Mouse (Mus musculus) E14TG2a.4 (cell line): ENCODE measurements around the gene Trio.

ENCODE experiments used
- CTCF ChIP-seq: conservative IDR thresholded peaks from 2 replicates; pipeline ENCODE4 v1.5.1; 2014; ENCODE audit warnings: low read length
- POU5F1 ChIP-seq: IDR thresholded peaks from 2 replicates; pipeline ENCODE4 v1.6.1; 2014; ENCODE audit warnings: low read length, borderline replicate concordance

DNA sequence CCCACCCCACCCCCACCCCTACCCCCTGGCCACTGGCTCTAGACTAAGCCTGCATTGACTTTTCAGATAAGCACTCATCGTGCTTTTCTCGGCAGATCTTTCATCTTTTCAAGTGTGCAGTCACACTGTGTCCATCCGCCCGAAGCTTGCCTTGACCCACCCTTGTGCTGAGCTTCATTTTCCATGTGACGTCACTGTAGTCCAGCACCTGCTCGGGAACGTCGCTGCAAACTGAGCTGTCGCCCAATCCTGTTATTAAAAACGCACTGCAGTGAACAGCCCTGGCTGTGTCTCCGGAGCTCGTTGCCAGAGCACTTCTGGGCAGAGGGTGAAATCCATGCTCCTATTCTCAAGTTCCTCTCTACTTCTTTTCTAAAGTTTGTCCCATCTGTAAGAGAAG is 93.8 kb downstream of the Trio start:
- TF ChIP-seq POU5F1 (no peak), CTCF (no peak)
